Mouse (Mus musculus) intestine, embryonic 14.5 days (tissue): Measurements from ENCODE around the gene Sox2. TPM values are rescaled to one million over a fixed set of nuclear protein-coding genes. Genes with fewer than 3 reads are reported as not detected.

Source experiments
- ATAC-seq: fragments of 200-750 bp; cut with Nextera tagmentation; replicated peaks from 2 replicates; pipeline ENCODE4 v1.8.0; 2017; ENCODE audit warnings: low read depth, moderate number of reproducible peaks, moderate TSS enrichment, moderate library complexity; ENCODE audit not compliant: low FRiP score, low TSS enrichment
- DNase-seq: peaks from one replicate; pipeline ENCODE4 v3.0.0-alpha.2; 2018; ENCODE audit warnings: low spot score
- H3K27ac ChIP-seq: fragments of 300-500 bp; sonication (generic); 2 replicates; pipeline ENCODE4 v1.5.1; 2014; ENCODE audit warnings: low read depth, mild to moderate bottlenecking, control low read depth
- H3K27me3 ChIP-seq: fragments of 300-500 bp; sonication (generic); replicated peaks from 2 replicates; pipeline ENCODE4 v1.6.1; 2014; ENCODE audit warnings: low read length, control low read depth; ENCODE audit not compliant: control insufficient read depth, insufficient read depth
- H3K36me3 ChIP-seq: fragments of 300-500 bp; sonication (generic); 2 replicates; pipeline ENCODE4 v1.6.1; 2014; ENCODE audit warnings: low read length, control low read depth; ENCODE audit not compliant: control insufficient read depth, insufficient read depth
- H3K4me1 ChIP-seq: fragments of 300-500 bp; sonication (generic); replicated peaks from 2 replicates; pipeline ENCODE4 v1.6.1; 2014; ENCODE audit warnings: low read length, control low read depth, mixed read lengths; ENCODE audit not compliant: control insufficient read depth, insufficient read depth
- H3K4me2 ChIP-seq: fragments of 300-500 bp; sonication (generic); 2 replicates; pipeline ENCODE4 v1.6.1; 2014; ENCODE audit warnings: low read length
- H3K4me3 ChIP-seq: fragments of 300-500 bp; sonication (generic); 2 replicates; pipeline ENCODE4 v1.5.1; 2014; ENCODE audit warnings: low read depth, low read length, control low read depth, mixed read lengths
- H3K9ac ChIP-seq: fragments of 300-500 bp; sonication (generic); 2 replicates; pipeline ENCODE4 v1.6.1; 2014; ENCODE audit warnings: mild to moderate bottlenecking, low read length
- H3K9me3 ChIP-seq: fragments of 300-500 bp; sonication (generic); 2 replicates; pipeline ENCODE4 v1.6.1; 2016; ENCODE audit warnings: low read length, control low read depth; ENCODE audit not compliant: control insufficient read depth
- WGBS: fragments of 180-500 bp; shearing (Covaris S2); extraction: QIAGEN DNeasy Blood & Tissue Kit; methylation state at CpG from one replicate; pipeline ENCODE4 v1.1.7; 2014; 5-methylcytosine and 5-hydroxymethylcytosine counted together
- polyA plus RNA-seq: library from polyadenylated mRNA; unstranded; fragments of >200 nt; fragmentation: Nextera tagmentation; extraction: Ambion mirVana; gene quantifications from 2 replicates; pipeline ENCODE4 v1.2.1, GENCODE M21; 2014

Gene Sox2
- polyA plus RNA-seq, 1 experiment from 2014 or later = 0.61 TPM

DNA sequence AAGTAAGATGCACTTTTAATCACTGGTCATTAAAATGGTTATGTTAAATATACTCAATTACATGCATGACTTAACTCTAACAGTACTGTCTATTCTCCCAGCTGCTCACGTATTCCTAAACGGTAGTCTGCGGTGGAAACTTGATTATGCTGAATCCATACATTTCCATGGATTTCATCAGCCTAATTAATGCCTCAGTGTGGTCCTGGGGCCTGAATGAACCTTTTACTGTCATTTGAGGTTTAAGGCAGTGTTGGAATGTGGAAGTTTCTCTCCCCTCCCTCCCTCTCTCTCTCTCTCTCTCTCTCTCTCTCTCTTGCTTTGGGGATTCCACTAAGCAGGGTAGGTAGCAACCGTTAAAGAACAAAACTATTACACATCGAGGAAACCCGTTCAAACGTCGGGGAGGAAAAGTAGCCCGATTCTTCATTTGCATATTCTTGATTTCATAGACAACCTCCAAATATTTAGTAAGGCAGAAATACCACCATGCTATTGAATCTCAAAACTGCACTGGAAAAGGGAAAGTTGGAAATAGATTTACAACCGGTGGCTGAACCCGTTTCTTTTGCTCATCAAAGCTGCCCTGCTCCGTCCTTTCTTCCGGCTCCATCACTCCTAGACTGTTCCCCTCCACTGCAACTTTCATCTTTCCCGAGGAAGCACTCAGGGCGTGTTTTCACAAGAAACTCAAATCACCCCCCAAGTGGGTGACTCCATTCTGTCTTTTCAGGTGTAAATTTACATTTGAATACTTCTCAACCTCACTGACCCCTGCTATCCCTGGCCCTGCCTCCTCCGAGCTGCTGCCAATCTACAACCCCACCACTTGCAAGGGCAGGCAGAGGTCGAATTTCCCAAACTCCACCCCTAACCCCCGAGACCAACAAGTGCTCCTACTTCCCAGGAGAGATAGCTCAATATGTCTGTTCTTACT, 17.9 kb downstream of the Sox2 start:
- Histone ChIP-seq H3K9me3 (no peaks in the 10 kb centered on the region), H3K9ac (no peak overlapping the region), H3K36me3 (no peaks in the 10 kb centered on the region), H3K27ac (no peak overlapping the region), H3K4me1 (no peaks in the 10 kb centered on the region), H3K4me3 (no peak overlapping the region), H3K27me3 (peaks cover 98% of the 10 kb centered on the region), H3K4me2 (no peak overlapping the region)
- 12% methylated on average over 18 of the region's 18 CpGs for WGBS
- DNase-seq = no peak
- no peak for ATAC-seq

DNA sequence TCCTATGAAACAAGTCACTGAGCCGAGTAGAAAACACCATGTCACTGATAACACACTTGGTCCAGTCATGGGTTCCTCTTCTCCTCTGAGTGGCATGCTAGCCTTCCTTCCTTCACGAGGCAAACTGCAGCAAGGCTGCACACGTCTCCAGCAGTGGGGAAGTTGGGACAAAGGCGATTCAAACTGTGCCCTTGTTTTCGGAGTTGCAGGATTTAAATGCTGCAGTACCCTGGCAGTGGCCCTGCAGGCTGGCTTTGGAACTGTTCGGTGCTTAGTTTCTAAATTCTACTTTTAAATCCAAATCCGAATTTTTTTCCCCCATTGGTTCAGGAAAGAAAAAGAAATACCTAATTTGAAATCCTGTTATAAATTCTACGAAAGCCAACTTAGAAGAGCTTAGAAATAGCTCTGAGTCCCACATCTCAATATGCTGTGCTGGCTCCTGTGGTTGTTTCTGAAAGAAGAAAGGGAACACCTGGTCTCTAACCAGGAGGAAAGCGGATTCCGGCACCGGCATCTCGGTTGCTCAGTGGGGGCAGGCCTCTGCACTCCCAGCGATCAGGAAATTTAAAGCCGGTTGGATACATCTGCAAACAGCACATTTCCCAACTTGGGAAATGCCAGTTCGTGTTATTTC, 20.9 kb downstream of the Sox2 start:
- H3K4me3 ChIP-seq = no peak overlapping the region
- no peaks in the 10 kb centered on the region for H3K9me3 ChIP-seq
- no peaks in the 10 kb centered on the region for H3K36me3 ChIP-seq
- no peak overlapping the region for H3K27ac ChIP-seq
- no peak overlapping the region for H3K9ac ChIP-seq
- DNase-seq (no peak), ATAC-seq (no peak)
- no peak overlapping the region for H3K4me2 ChIP-seq
- H3K27me3 ChIP-seq = peaks cover 75% of the 10 kb centered on the region
- no peaks in the 10 kb centered on the region for H3K4me1 ChIP-seq
- 18% methylated on average over 15 of the region's 15 CpGs for WGBS

DNA sequence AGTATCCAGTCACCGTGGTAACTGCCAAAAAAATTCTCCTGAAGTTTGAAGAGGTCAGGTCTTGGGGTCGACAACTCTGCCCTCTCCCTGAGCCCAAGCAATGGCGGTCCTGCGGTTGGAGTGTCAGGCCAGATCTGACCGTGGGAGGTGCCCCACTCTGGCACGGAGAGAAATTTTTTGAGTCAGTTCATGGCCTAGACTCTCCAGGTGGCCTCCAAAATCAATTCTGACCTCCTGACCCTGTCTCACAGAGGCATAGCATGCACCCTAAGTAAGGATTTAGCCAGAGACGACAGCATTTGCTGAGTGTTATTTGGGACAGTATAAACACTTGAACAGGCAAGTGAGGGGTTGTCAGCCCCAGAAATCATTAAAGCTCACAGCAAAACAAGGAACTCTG, 28.6 kb downstream of the Sox2 start:
- Histone ChIP-seq H3K27ac (no peak overlapping the region), H3K36me3 (no peaks in the 10 kb centered on the region), H3K4me1 (no peaks in the 10 kb centered on the region), H3K4me3 (no peak overlapping the region), H3K27me3 (no peaks in the 10 kb centered on the region), H3K9ac (no peak overlapping the region), H3K4me2 (no peak overlapping the region), H3K9me3 (no peaks in the 10 kb centered on the region)
- no peak for ATAC-seq
- 16% methylated on average over 7 of the region's 7 CpGs for WGBS
- no peak for DNase-seq

DNA sequence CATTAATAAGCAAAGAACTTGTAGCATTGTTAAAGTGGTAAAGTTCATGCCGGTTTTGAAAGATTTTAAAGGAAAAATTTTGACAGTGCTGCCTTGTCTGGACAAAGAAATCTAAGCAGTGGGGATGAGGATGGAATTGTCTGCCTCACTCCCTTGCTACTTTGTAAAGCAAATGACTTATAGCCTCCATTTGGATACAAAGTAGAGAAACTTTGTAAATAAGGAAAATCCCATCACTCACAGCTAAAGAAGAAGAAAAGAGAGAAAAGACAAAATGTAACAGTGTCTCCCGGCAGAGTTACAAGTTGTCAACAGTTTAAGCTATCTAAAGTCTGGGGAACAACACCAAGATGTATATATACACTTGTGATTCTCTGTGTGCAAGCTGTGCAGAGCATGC, 29.2 kb downstream of the Sox2 start:
- H3K27ac ChIP-seq = no peak overlapping the region
- no peak overlapping the region for H3K4me2 ChIP-seq
- H3K4me1 ChIP-seq = no peaks in the 10 kb centered on the region
- H3K4me3 ChIP-seq = no peak overlapping the region
- H3K27me3 ChIP-seq = no peaks in the 10 kb centered on the region
- WGBS = 29% methylated on average over 2 of the region's 2 CpGs
- H3K9ac ChIP-seq = no peak overlapping the region
- no peak for ATAC-seq
- H3K36me3 ChIP-seq = no peaks in the 10 kb centered on the region
- no peaks in the 10 kb centered on the region for H3K9me3 ChIP-seq
- no peak for DNase-seq

- no peak overlapping the region for H3K4me3 ChIP-seq
- no peaks in the 10 kb centered on the region for H3K9me3 ChIP-seq
- no peak overlapping the region for H3K27ac ChIP-seq
- no peak for DNase-seq
- H3K4me2 ChIP-seq = no peak overlapping the region
- no peaks in the 10 kb centered on the region for H3K4me1 ChIP-seq
- no peak overlapping the region for H3K9ac ChIP-seq
- no peaks in the 10 kb centered on the region for H3K27me3 ChIP-seq
- no peaks in the 10 kb centered on the region for H3K36me3 ChIP-seq
- no peak for ATAC-seq
- 37% methylated on average over 3 of the region's 3 CpGs for WGBS
These were observed 29.7 kb downstream of the Sox2 start for GRCm38 (mm10) chr3:34679921-34680320.

- DNase-seq (no peak), ATAC-seq (no peak)
- Histone ChIP-seq H3K4me1 (no peaks in the 10 kb centered on the region), H3K36me3 (no peaks in the 10 kb centered on the region), H3K9me3 (no peaks in the 10 kb centered on the region), H3K9ac (no peak overlapping the region), H3K4me3 (no peak overlapping the region), H3K4me2 (no peak overlapping the region), H3K27ac (no peak overlapping the region), H3K27me3 (no peaks in the 10 kb centered on the region)
- 78% methylated on average over 6 of the region's 6 CpGs for WGBS
These were observed 37.9 kb downstream of the Sox2 start for GRCm38 (mm10) chr3:34688072-34688471.

DNA sequence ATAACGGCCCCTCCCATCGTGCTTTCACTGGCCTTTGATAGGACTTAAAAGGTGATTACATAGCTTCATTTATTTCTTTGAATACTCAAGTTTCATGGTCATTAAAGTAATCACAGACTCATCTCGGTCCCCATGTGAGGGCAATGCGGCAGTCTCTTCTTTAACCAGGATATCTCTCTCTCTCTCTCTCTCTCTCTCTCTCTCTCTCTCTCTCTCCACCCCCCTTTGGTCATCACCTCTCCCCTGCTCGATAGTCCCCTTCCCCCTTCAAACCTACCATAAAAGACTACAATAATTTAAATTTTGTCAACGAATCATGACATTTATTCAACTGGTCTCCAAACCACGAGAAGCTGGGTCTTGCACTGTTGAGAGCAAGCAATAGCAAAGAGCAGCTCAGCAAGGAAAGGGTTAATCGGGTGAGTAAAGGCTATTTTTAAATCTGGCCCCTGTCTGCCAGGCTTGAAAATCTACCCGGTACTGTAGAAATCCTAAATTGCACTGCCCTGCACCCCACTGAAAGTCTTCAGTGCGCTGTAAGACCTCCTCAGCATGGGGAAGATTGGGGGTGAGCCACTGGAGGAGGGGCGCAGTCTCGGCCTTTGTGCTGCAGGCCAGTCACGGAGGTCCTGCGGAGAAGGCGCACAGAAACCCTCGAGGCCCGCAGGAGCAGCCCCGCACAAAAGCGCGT, 41.6 kb downstream of the Sox2 start:
- Histone ChIP-seq H3K9ac (peak overlapping the region; percentile 29), H3K4me3 (peak overlapping the region; percentile 23), H3K4me2 (peak overlapping the region; percentile 60), H3K36me3 (no peaks in the 10 kb centered on the region), H3K9me3 (no peaks in the 10 kb centered on the region), H3K4me1 (no peaks in the 10 kb centered on the region), H3K27ac (no peak overlapping the region), H3K27me3 (no peaks in the 10 kb centered on the region)
- WGBS = 14% methylated on average over 20 of the region's 20 CpGs
- ATAC-seq (peak; percentile 43; the same call in 1 of the 2 replicates), DNase-seq (peak; percentile 66)

DNA sequence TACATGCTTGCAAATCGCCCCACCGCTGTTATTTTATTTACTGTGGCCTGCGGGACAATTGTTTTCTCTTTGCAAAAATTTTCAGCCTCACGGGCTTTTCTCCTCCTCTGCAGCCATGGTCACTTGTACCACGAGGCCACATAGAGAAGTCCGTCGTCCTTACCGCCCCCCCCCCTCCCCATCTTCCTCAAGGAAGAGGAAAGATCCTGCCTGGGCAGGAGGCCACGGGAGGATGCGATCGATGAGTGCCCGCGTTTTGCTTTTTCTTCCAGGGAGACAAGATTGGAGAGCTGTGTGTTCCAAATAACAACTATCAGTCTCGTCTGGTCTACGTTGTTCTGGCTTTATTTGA, 42.2 kb downstream of the Sox2 start:
- Histone ChIP-seq H3K4me3 (peak overlapping the region; percentile 23), H3K9me3 (no peaks in the 10 kb centered on the region), H3K27me3 (no peaks in the 10 kb centered on the region), H3K9ac (peak overlapping the region; percentile 29), H3K36me3 (no peaks in the 10 kb centered on the region), H3K27ac (no peak overlapping the region), H3K4me1 (no peaks in the 10 kb centered on the region), H3K4me2 (peak overlapping the region; percentile 60)
- WGBS = 19% methylated on average over 15 of the region's 15 CpGs
- ATAC-seq = no peak
- DNase-seq = no peak
